Mouse (Mus musculus): Measurements from ENCODE around the gene Fam13c. TPM values are rescaled to one million over a fixed set of nuclear protein-coding genes. Genes with fewer than 3 reads are reported as not detected.

Gene Fam13c
- total RNA-seq, 4 experiments from 2014 or later = 4.3 to 6.5 (median 5.4) TPM

- no peak for DNase-seq (ENCODE audit: low spot score)
These were observed 80.2 kb downstream of the Fam13c start for GRCm38 (mm10) chr10:70520143-70521131.

GRCm38 (mm10) chr10:70521379-70521778 is 81.1 kb downstream of the Fam13c start:
- DNase-seq (ENCODE audit: low spot score) = no peak

GRCm38 (mm10) chr10:70530185-70530823 is 90.0 kb downstream of the Fam13c start:
- DNase-seq (ENCODE audit: low spot score) = no peak

GRCm38 (mm10) chr10:70532249-70532648 is 92.0 kb downstream of the Fam13c start:
- no peak for DNase-seq (ENCODE audit: low spot score)

GRCm38 (mm10) chr10:70533301-70533781 is 93.1 kb downstream of the Fam13c start:
- no peak for DNase-seq (ENCODE audit: low spot score)

GRCm38 (mm10) chr10:70533986-70534385 is 93.7 kb downstream of the Fam13c start:
- DNase-seq (ENCODE audit: low spot score) = no peak

- DNase-seq (ENCODE audit: low spot score) = no peak
These were observed 94.3 kb downstream of the Fam13c start for GRCm38 (mm10) chr10:70534571-70534970.

- no peak for DNase-seq (ENCODE audit: low spot score)
These were observed 95.1 kb downstream of the Fam13c start for GRCm38 (mm10) chr10:70535401-70535800.

- no peak for DNase-seq (ENCODE audit: low spot score)
These were observed 97.4 kb downstream of the Fam13c start for GRCm38 (mm10) chr10:70537694-70538093.

- no peak for DNase-seq (ENCODE audit: low spot score)
These were observed 99.0 kb downstream of the Fam13c start for GRCm38 (mm10) chr10:70539251-70539650.

- DNase-seq (ENCODE audit: low spot score) = no peak
These were observed 100.3 kb downstream of the Fam13c start for GRCm38 (mm10) chr10:70540456-70541195.

GRCm38 (mm10) chr10:70542857-70543256 is 102.6 kb downstream of the Fam13c start:
- DNase-seq (ENCODE audit: low spot score) = no peak

GRCm38 (mm10) chr10:70552531-70552930 is 112.2 kb downstream of the Fam13c start:
- DNase-seq (ENCODE audit: low spot score) = peak; percentile 31

GRCm38 (mm10) chr10:70563636-70564035 is 123.4 kb downstream of the Fam13c start:
- DNase-seq (ENCODE audit: low spot score) = peak; percentile 57

GRCm38 (mm10) chr10:70581556-70582211 is 141.4 kb downstream of the Fam13c start:
- no peak for DNase-seq (ENCODE audit: low spot score)

GRCm38 (mm10) chr10:70584171-70584570 is 143.9 kb downstream of the Fam13c start:
- DNase-seq (ENCODE audit: low spot score) = no peak

- no peak for DNase-seq (ENCODE audit: low spot score)
These were observed 146.7 kb downstream of the Fam13c start for GRCm38 (mm10) chr10:70586876-70587405.

GRCm38 (mm10) chr10:70594007-70594406 is 153.7 kb downstream of the Fam13c start:
- DNase-seq (ENCODE audit: low spot score) = no peak

- no peak for DNase-seq (ENCODE audit: low spot score)
These were observed 157.8 kb downstream of the Fam13c start for GRCm38 (mm10) chr10:70598081-70598515.

GRCm38 (mm10) chr10:70598516-70599125 is 158.3 kb downstream of the Fam13c start:
- DNase-seq (ENCODE audit: low spot score) = no peak

Measured in heart, adult 8-10 months (tissue).